Mouse (Mus musculus): Measurements from ENCODE around the gene Cabin1. TPM values are rescaled to one million over a fixed set of nuclear protein-coding genes. Genes with fewer than 3 reads are reported as not detected.
"Not testable (repeated sequence)": the region's sequence is repeated elsewhere in the genome, so short reads cannot be mapped to it uniquely, and the experiment has no call there.

Cabin1 gene
- total RNA-seq, 2 experiments from 2014 or later, result 66.9 to 81.2 TPM

- DNase-seq (ENCODE audit: low spot score in 2 of 2), result peak; percentile 72 to 82
Measured at GRCm38 (mm10) chr10:75772795-75773664, 8.9 kb upstream of the Cabin1 start, which contains the start of gene Ddt. Gene Ddt (minus strand): TSS chr10:75773414.

- not testable (repeated sequence) for DNase-seq (ENCODE audit: low spot score in 2 of 2)
Measured at GRCm38 (mm10) chr10:75767756-75768155, 3.6 kb upstream of the Cabin1 start.

GRCm38 (mm10) chr10:75766856-75767255 is 2.7 kb upstream of the Cabin1 start:
- no peak for DNase-seq (ENCODE audit: low spot score in 2 of 2)

- peak; percentile 49 to 64 for DNase-seq (ENCODE audit: low spot score in 2 of 2)
Measured at GRCm38 (mm10) chr10:75764519-75765473, 655 bp upstream of the Cabin1 start.

GRCm38 (mm10) chr10:75762413-75762812 is 1.7 kb downstream of the Cabin1 start:
- DNase-seq (ENCODE audit: low spot score in 2 of 2), result no peak

- DNase-seq (ENCODE audit: low spot score in 2 of 2), result no peak
Measured at GRCm38 (mm10) chr10:75760311-75760710, 3.8 kb downstream of the Cabin1 start.

- DNase-seq (ENCODE audit: low spot score in 2 of 2), result no peak
Measured at GRCm38 (mm10) chr10:75756719-75757118, 7.4 kb downstream of the Cabin1 start.

- peak; percentile 75 to 86 for DNase-seq (ENCODE audit: low spot score in 2 of 2)
Measured at GRCm38 (mm10) chr10:75744017-75744416, 20.1 kb downstream of the Cabin1 start.

GRCm38 (mm10) chr10:75743369-75743768 is 20.8 kb downstream of the Cabin1 start:
- peak; percentile 39 to 77 for DNase-seq (ENCODE audit: low spot score in 2 of 2)

GRCm38 (mm10) chr10:75740866-75741265 is 23.3 kb downstream of the Cabin1 start:
- DNase-seq (ENCODE audit: low spot score in 2 of 2), result no peak

GRCm38 (mm10) chr10:75725449-75725848 is 38.7 kb downstream of the Cabin1 start:
- no peak for DNase-seq (ENCODE audit: low spot score in 2 of 2)

GRCm38 (mm10) chr10:75720215-75720614 is 43.9 kb downstream of the Cabin1 start:
- DNase-seq (ENCODE audit: low spot score in 2 of 2), result peak; percentile 21 to 50

- DNase-seq (ENCODE audit: low spot score in 2 of 2), result no peak
Measured at GRCm38 (mm10) chr10:75714795-75715194, 49.3 kb downstream of the Cabin1 start.

GRCm38 (mm10) chr10:75713026-75713425 is 51.1 kb downstream of the Cabin1 start:
- no peak for DNase-seq (ENCODE audit: low spot score in 2 of 2)

GRCm38 (mm10) chr10:75710210-75710609 is 53.9 kb downstream of the Cabin1 start:
- DNase-seq (ENCODE audit: low spot score in 2 of 2), result no peak

- no peak for DNase-seq (ENCODE audit: low spot score in 2 of 2)
Measured at GRCm38 (mm10) chr10:75709261-75709660, 54.9 kb downstream of the Cabin1 start.

GRCm38 (mm10) chr10:75708633-75708992 is 55.5 kb downstream of the Cabin1 start:
- no peak for DNase-seq (ENCODE audit: low spot score in 2 of 2)

- no peak for DNase-seq (ENCODE audit: low spot score in 2 of 2)
Measured at GRCm38 (mm10) chr10:75707901-75708632, 56.1 kb downstream of the Cabin1 start.

- DNase-seq (ENCODE audit: low spot score in 2 of 2), result no peak
Measured at GRCm38 (mm10) chr10:75706632-75707216, 57.4 kb downstream of the Cabin1 start.

- DNase-seq (ENCODE audit: low spot score in 2 of 2), result no peak
Measured at GRCm38 (mm10) chr10:75705681-75706400, 58.3 kb downstream of the Cabin1 start.
